Mouse (Mus musculus): ENCODE data around the gene Lyz2.

DNA sequence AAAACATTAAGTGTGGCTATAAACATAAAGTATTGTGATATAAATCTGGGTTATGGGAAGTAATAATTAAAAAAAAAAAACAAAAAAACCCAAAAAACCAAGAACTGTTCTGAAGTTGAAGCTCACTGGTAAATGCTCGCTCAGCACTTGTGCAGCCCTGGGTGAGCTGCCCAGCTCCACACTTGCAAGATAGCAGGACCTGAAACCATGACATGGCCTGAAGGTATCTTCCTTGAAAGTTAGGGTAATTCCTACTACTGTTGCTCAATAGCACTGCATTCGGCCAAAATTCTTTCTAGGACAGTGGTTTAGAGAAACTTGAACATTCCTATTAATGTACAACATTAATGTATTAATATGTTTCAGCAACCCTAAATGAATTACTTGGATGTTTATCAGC is 31.0 kb upstream of the Lyz2 start:
- TF ChIP-seq CTCF (IDR thresholded peaks at IDR 0.05; ENCODE audit: control insufficient read depth, insufficient read depth, insufficient read length), result no peak
- no peak for TF ChIP-seq MAX (IDR thresholded peaks at IDR 0.05)
- TF ChIP-seq MYOG (IDR thresholded peaks at IDR 0.05; ENCODE audit: control insufficient read depth, extremely low read depth, insufficient read length), result no peak
- no peak for TF ChIP-seq CEBPB (IDR thresholded peaks at IDR 0.05; ENCODE audit: low read depth)

Data from C2C12 (cell line).